Mouse (Mus musculus): ENCODE measurements around the gene Tmem26. TPM values are rescaled to one million over a fixed set of nuclear protein-coding genes. Genes with fewer than 3 reads are reported as not detected.

Gene Tmem26
- polyA plus RNA-seq, 1 experiment, result not detected

- Histone ChIP-seq H3K27me3 (ENCODE audit: control insufficient read depth) (no peaks in the 10 kb centered on the region), H3K9me3 (ENCODE audit: control insufficient read depth, low read length) (no peaks in the 10 kb centered on the region; the same call in 1 of the 2 replicates), H3K36me3 (ENCODE audit: control insufficient read depth) (no peaks in the 10 kb centered on the region), H3K4me1 (ENCODE audit: control insufficient read depth) (no peaks in the 10 kb centered on the region), H3K4me3 (replicated peaks) (no peak overlapping the region)
- TF ChIP-seq TAL1 (IDR thresholded peaks at IDR 0.05; ENCODE audit: low read length) (no peak), GATA1 (IDR thresholded peaks at IDR 0.05; ENCODE audit: low read length) (no peak)
Observed at GRCm38 (mm10) chr10:68707014-68707852, 16.2 kb upstream of the Tmem26 start.

- no peaks in the 10 kb centered on the region for H3K27me3 ChIP-seq (ENCODE audit: control insufficient read depth)
- H3K4me3 ChIP-seq (replicated peaks), result no peak overlapping the region
- H3K4me1 ChIP-seq (ENCODE audit: control insufficient read depth), result no peaks in the 10 kb centered on the region
- H3K9me3 ChIP-seq (ENCODE audit: control insufficient read depth, low read length), result peaks cover 2% of the 10 kb centered on the region; the same call in 1 of the 2 replicates
- TF ChIP-seq GATA1 (IDR thresholded peaks at IDR 0.05; ENCODE audit: low read length) (no peak), TAL1 (IDR thresholded peaks at IDR 0.05; ENCODE audit: low read length) (no peak)
- no peaks in the 10 kb centered on the region for H3K36me3 ChIP-seq (ENCODE audit: control insufficient read depth)
Observed at GRCm38 (mm10) chr10:68712926-68713325, 10.5 kb upstream of the Tmem26 start.

- Histone ChIP-seq H3K27me3 (ENCODE audit: control insufficient read depth) (no peaks in the 10 kb centered on the region), H3K4me3 (replicated peaks) (no peak overlapping the region), H3K36me3 (ENCODE audit: control insufficient read depth) (no peaks in the 10 kb centered on the region), H3K9me3 (ENCODE audit: control insufficient read depth, low read length) (peaks cover 2% of the 10 kb centered on the region; the same call in 1 of the 2 replicates), H3K4me1 (ENCODE audit: control insufficient read depth) (no peaks in the 10 kb centered on the region)
- TF ChIP-seq GATA1 (IDR thresholded peaks at IDR 0.05; ENCODE audit: low read length) (no peak), TAL1 (IDR thresholded peaks at IDR 0.05; ENCODE audit: low read length) (no peak)
Observed at GRCm38 (mm10) chr10:68714302-68714701, 9.1 kb upstream of the Tmem26 start.

GRCm38 (mm10) chr10:68715396-68715795 lies 8.1 kb upstream of the Tmem26 start:
- Histone ChIP-seq H3K4me3 (replicated peaks) (no peak overlapping the region), H3K9me3 (ENCODE audit: control insufficient read depth, low read length) (peaks cover 2% of the 10 kb centered on the region; the same call in 1 of the 2 replicates), H3K4me1 (ENCODE audit: control insufficient read depth) (no peaks in the 10 kb centered on the region), H3K36me3 (ENCODE audit: control insufficient read depth) (no peaks in the 10 kb centered on the region), H3K27me3 (ENCODE audit: control insufficient read depth) (no peaks in the 10 kb centered on the region)
- TF ChIP-seq TAL1 (IDR thresholded peaks at IDR 0.05; ENCODE audit: low read length), result no peak
- no peak for TF ChIP-seq GATA1 (IDR thresholded peaks at IDR 0.05; ENCODE audit: low read length)

GRCm38 (mm10) chr10:68718375-68718774 lies 5.1 kb upstream of the Tmem26 start:
- Histone ChIP-seq H3K4me1 (ENCODE audit: control insufficient read depth) (no peaks in the 10 kb centered on the region), H3K36me3 (ENCODE audit: control insufficient read depth) (no peaks in the 10 kb centered on the region), H3K27me3 (ENCODE audit: control insufficient read depth) (no peaks in the 10 kb centered on the region; the same call in 1 of the 2 replicates), H3K9me3 (ENCODE audit: control insufficient read depth, low read length) (peaks cover 2% of the 10 kb centered on the region; the same call in 1 of the 2 replicates), H3K4me3 (replicated peaks) (no peak overlapping the region)
- TF ChIP-seq TAL1 (IDR thresholded peaks at IDR 0.05; ENCODE audit: low read length) (no peak), GATA1 (IDR thresholded peaks at IDR 0.05; ENCODE audit: low read length) (no peak)

- Histone ChIP-seq H3K27me3 (ENCODE audit: control insufficient read depth) (peaks cover 10% of the 10 kb centered on the region), H3K4me1 (ENCODE audit: control insufficient read depth) (no peaks in the 10 kb centered on the region), H3K36me3 (ENCODE audit: control insufficient read depth) (no peaks in the 10 kb centered on the region), H3K4me3 (replicated peaks) (no peak overlapping the region), H3K9me3 (ENCODE audit: control insufficient read depth, low read length) (peaks cover 2% of the 10 kb centered on the region; the same call in 1 of the 2 replicates)
- no peak for TF ChIP-seq GATA1 (IDR thresholded peaks at IDR 0.05; ENCODE audit: low read length)
- TF ChIP-seq TAL1 (IDR thresholded peaks at IDR 0.05; ENCODE audit: low read length), result no peak
Observed at GRCm38 (mm10) chr10:68720887-68721400, 2.5 kb upstream of the Tmem26 start.

- Histone ChIP-seq H3K36me3 (ENCODE audit: control insufficient read depth) (no peaks in the 10 kb centered on the region), H3K27me3 (ENCODE audit: control insufficient read depth) (peaks cover 10% of the 10 kb centered on the region), H3K9me3 (ENCODE audit: control insufficient read depth, low read length) (no peaks in the 10 kb centered on the region), H3K4me1 (ENCODE audit: control insufficient read depth) (no peaks in the 10 kb centered on the region), H3K4me3 (replicated peaks) (no peak overlapping the region)
- TF ChIP-seq GATA1 (IDR thresholded peaks at IDR 0.05; ENCODE audit: low read length), result no peak
Observed at GRCm38 (mm10) chr10:68723015-68723414, 431 bp upstream of the Tmem26 start.

- H3K4me3 ChIP-seq (replicated peaks), result no peak overlapping the region
- H3K27me3 ChIP-seq (ENCODE audit: control insufficient read depth), result peaks cover 10% of the 10 kb centered on the region
- TF ChIP-seq GATA1 (IDR thresholded peaks at IDR 0.05; ENCODE audit: low read length), result no peak
Observed at GRCm38 (mm10) chr10:68724361-68724720, 895 bp downstream of the Tmem26 start.

GRCm38 (mm10) chr10:68727464-68727863 lies 4.0 kb downstream of the Tmem26 start:
- Histone ChIP-seq H3K36me3 (ENCODE audit: control insufficient read depth) (no peaks in the 10 kb centered on the region), H3K4me3 (replicated peaks) (no peak overlapping the region), H3K27me3 (ENCODE audit: control insufficient read depth) (peaks cover 10% of the 10 kb centered on the region), H3K9me3 (ENCODE audit: control insufficient read depth, low read length) (no peaks in the 10 kb centered on the region), H3K4me1 (ENCODE audit: control insufficient read depth) (no peaks in the 10 kb centered on the region)
- TF ChIP-seq GATA1 (IDR thresholded peaks at IDR 0.05; ENCODE audit: low read length) (no peak), TAL1 (IDR thresholded peaks at IDR 0.05; ENCODE audit: low read length) (no peak)

More at GRCm38 (mm10) chr10:68724361-68724720, 895 bp downstream of the Tmem26 start:
- no peaks in the 10 kb centered on the region for H3K36me3 ChIP-seq (ENCODE audit: control insufficient read depth)
- H3K4me1 ChIP-seq (ENCODE audit: control insufficient read depth), result no peaks in the 10 kb centered on the region
- no peaks in the 10 kb centered on the region for H3K9me3 ChIP-seq (ENCODE audit: control insufficient read depth, low read length)
